Mouse (Mus musculus): ENCODE data around the gene Nlrp5. TPM values are rescaled to one million over a fixed set of nuclear protein-coding genes. Genes with fewer than 3 reads are reported as not detected.
"Not testable (repeated sequence)": the region's sequence is repeated elsewhere in the genome, so short reads cannot be mapped to it uniquely, and the experiment has no call there.

Gene Nlrp5
- polyA plus RNA-seq (2014; fragmentation: Nextera tagmentation; extraction: Ambion mirVana): not detected in 2 replicates

GRCm38 (mm10) chr7:23385589-23385988 is at the start of gene Nlrp5:
Gene Nlrp5, plus strand, starts transcription at chr7:23385889.
- Histone ChIP-seq H3K4me2 (no peak within 1 kb of the TSS), H3K27me3 (ENCODE audit: control insufficient read depth, insufficient read depth, low read length) (no peaks in the 10 kb centered on the region), H3K27ac (ENCODE audit: low read depth, low read length) (no peak within 1 kb of the TSS), H3K4me1 (ENCODE audit: control insufficient read depth, insufficient read depth, low read length) (no peaks in the 10 kb centered on the region), H3K9ac (ENCODE audit: low read length) (no peak within 1 kb of the TSS), H3K36me3 (ENCODE audit: control insufficient read depth, insufficient read depth, low read length) (no peaks in the 10 kb centered on the region), H3K4me3 (ENCODE audit: low read depth, low read length) (no peak within 1 kb of the TSS), H3K9me3 (ENCODE audit: control insufficient read depth, low read length) (peaks cover 18% of the 10 kb centered on the region; the same call in 1 of the 2 replicates)
- WGBS: 73% methylated on average over 10 of the region's 10 CpGs
- DNase-seq (ENCODE audit: low spot score, missing footprints): no peak
- no peak for ATAC-seq (ENCODE audit: low FRiP score)

DNA sequence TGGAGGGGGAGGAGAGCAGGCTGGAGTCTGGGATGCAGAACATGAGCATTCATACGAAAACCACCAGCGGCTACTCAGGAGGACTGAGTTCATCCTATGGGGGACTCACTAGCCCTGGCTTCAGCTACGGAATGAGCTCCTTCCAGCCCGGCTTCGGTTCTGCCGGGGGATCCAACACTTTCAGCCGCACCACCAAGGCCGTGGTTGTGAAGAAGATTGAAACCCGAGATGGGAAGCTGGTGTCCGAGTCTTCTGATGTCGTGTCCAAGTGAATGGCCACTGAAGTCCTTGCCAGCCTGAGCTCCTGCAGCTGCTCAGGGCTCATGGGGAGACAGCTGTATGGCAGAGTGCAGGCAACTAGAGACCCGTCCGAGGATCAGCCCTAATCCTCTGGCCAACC is 27.4 kb upstream of the Nlrp5 start:
- not testable (repeated sequence) for H3K4me3 ChIP-seq (ENCODE audit: low read depth, low read length); DNase-seq (ENCODE audit: low spot score, missing footprints); ATAC-seq (ENCODE audit: low FRiP score); H3K36me3 ChIP-seq (ENCODE audit: control insufficient read depth, insufficient read depth, low read length); H3K4me1 ChIP-seq (ENCODE audit: control insufficient read depth, insufficient read depth, low read length); H3K27ac ChIP-seq (ENCODE audit: low read depth, low read length); H3K27me3 ChIP-seq (ENCODE audit: control insufficient read depth, insufficient read depth, low read length); H3K9ac ChIP-seq (ENCODE audit: low read length); H3K4me2 ChIP-seq
- H3K9me3 ChIP-seq (ENCODE audit: control insufficient read depth, low read length): peaks cover 16% of the 10 kb centered on the region; the same call in 1 of the 2 replicates
- WGBS: 92% methylated on average over 13 of the region's 13 CpGs

DNA sequence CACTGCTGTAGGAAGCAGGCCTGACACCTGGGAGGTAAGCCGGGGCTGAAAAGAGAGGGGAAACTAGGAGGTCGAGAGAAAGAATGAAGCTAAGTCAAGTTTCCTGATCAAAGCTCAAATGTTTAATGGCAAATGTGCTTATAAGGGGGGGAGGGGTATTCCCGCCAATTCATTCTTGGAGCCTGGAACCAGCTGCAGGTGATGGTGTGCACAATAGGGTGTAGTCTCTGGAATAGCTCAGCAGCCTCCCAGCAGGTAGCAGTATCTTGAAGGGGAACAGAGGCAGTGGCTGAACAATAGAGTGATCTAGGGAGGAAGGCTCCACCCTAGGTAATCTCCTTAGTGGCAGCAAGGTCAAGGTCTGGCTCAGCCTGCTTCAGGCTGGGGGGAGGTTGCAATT is 84.5 kb downstream of the Nlrp5 start:
- not testable (repeated sequence) for H3K36me3 ChIP-seq (ENCODE audit: control insufficient read depth, insufficient read depth, low read length); ATAC-seq (ENCODE audit: low FRiP score); H3K4me2 ChIP-seq; H3K27me3 ChIP-seq (ENCODE audit: control insufficient read depth, insufficient read depth, low read length); DNase-seq (ENCODE audit: low spot score, missing footprints); H3K9me3 ChIP-seq (ENCODE audit: control insufficient read depth, low read length); H3K9ac ChIP-seq (ENCODE audit: low read length); H3K4me1 ChIP-seq (ENCODE audit: control insufficient read depth, insufficient read depth, low read length); H3K27ac ChIP-seq (ENCODE audit: low read depth, low read length); H3K4me3 ChIP-seq (ENCODE audit: low read depth, low read length)
- WGBS: 70% methylated on average over 3 of the region's 3 CpGs

DNA sequence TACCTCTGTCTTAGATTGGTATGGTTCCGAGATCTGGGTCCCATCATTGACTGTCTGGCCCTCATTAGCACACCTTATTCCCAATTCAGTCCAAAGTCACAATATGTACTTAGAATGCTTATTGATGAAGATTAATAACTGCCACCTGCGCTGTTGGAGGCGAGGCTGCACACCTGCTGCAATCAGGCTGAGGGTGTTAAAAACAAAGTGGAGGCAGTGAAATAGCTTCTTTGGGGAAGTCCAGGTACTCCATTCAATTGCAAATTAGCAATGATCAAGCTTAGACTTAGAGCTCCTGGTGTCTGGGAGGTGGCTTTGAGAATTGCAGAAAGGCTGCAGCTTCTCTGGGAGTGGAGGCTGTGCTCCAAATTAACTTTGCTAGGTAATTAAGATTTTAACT is 85.1 kb downstream of the Nlrp5 start:
- not testable (repeated sequence) for H3K9me3 ChIP-seq (ENCODE audit: control insufficient read depth, low read length); DNase-seq (ENCODE audit: low spot score, missing footprints); ATAC-seq (ENCODE audit: low FRiP score); H3K27me3 ChIP-seq (ENCODE audit: control insufficient read depth, insufficient read depth, low read length); H3K4me1 ChIP-seq (ENCODE audit: control insufficient read depth, insufficient read depth, low read length); H3K27ac ChIP-seq (ENCODE audit: low read depth, low read length); H3K4me2 ChIP-seq; H3K36me3 ChIP-seq (ENCODE audit: control insufficient read depth, insufficient read depth, low read length); H3K4me3 ChIP-seq (ENCODE audit: low read depth, low read length); H3K9ac ChIP-seq (ENCODE audit: low read length)
- 62% methylated on average over 3 of the region's 3 CpGs for WGBS

DNA sequence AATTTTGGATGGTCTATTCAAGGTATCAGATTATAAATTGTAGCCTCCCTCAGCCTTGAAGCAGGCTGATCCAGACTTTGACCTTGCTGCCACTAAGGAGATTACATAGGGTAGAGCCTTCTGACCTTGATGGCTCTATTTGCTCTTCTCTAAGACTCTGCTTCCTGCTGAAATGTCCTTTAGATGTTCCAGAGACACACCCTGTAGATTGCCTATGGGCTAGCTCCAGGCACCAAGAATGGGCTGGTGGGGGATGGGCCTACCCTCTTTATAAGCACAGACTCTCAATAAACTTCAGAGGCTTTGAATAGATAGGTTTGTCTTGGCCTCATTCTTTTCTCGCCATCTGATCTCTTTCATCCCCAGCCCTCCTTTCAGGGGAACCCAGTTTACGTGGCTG is 87.2 kb downstream of the Nlrp5 start:
- H3K9ac ChIP-seq (ENCODE audit: low read length); H3K27ac ChIP-seq (ENCODE audit: low read depth, low read length); H3K4me1 ChIP-seq (ENCODE audit: control insufficient read depth, insufficient read depth, low read length); H3K4me2 ChIP-seq; H3K9me3 ChIP-seq (ENCODE audit: control insufficient read depth, low read length); ATAC-seq (ENCODE audit: low FRiP score); H3K36me3 ChIP-seq (ENCODE audit: control insufficient read depth, insufficient read depth, low read length); DNase-seq (ENCODE audit: low spot score, missing footprints); H3K27me3 ChIP-seq (ENCODE audit: control insufficient read depth, insufficient read depth, low read length); H3K4me3 ChIP-seq (ENCODE audit: low read depth, low read length): not testable (repeated sequence)
- WGBS: 64% methylated on average over 2 of the region's 2 CpGs

Small RNA genes lying within 50 kb of the gene (microRNA-seq; reads per million reads assigned to microRNA genes)
- not detected for gene Gm25196

Other genes with a start within 250 kb of the Nlrp5 start
- not detected in 2 replicates for gene Gm10662, start 241.4 kb upstream of the Nlrp5 start, polyA plus RNA-seq (2014; fragmentation: Nextera tagmentation; extraction: Ambion mirVana)
- gene Vmn1r165, start 168.6 kb upstream of the Nlrp5 start, polyA plus RNA-seq (2014; fragmentation: Nextera tagmentation; extraction: Ambion mirVana): not detected in 2 replicates
- gene Vmn1r166, start 134.2 kb upstream of the Nlrp5 start, polyA plus RNA-seq (2014; fragmentation: Nextera tagmentation; extraction: Ambion mirVana): not detected in 2 replicates
- not detected in 2 replicates for gene Gm6902, start 107.0 kb upstream of the Nlrp5 start, polyA plus RNA-seq (2014; fragmentation: Nextera tagmentation; extraction: Ambion mirVana)
- gene Nlrp4e, start 84.7 kb upstream of the Nlrp5 start, polyA plus RNA-seq (2014; fragmentation: Nextera tagmentation; extraction: Ambion mirVana): not detected in 2 replicates
- not detected in 2 replicates for gene Vmn1r167, start 121.3 kb downstream of the Nlrp5 start, polyA plus RNA-seq (2014; fragmentation: Nextera tagmentation; extraction: Ambion mirVana)
- gene Vmn1r168, start 153.8 kb downstream of the Nlrp5 start, polyA plus RNA-seq (2014; fragmentation: Nextera tagmentation; extraction: Ambion mirVana): not detected in 2 replicates
- gene Vmn1r169, start 189.6 kb downstream of the Nlrp5 start, polyA plus RNA-seq (2014; fragmentation: Nextera tagmentation; extraction: Ambion mirVana): not detected in 2 replicates
- gene Vmn1r170, start 220.3 kb downstream of the Nlrp5 start, polyA plus RNA-seq (2014; fragmentation: Nextera tagmentation; extraction: Ambion mirVana): not detected in 2 replicates
- gene Vmn1r171, start 244.8 kb downstream of the Nlrp5 start, polyA plus RNA-seq (2014; fragmentation: Nextera tagmentation; extraction: Ambion mirVana): not detected in 2 replicates

Measured in midbrain, embryonic 11.5 days (tissue).